Mouse (Mus musculus) splenic B cell, adult 2 months (primary cell): ENCODE measurements around the gene Frmd4a.

Source experiments
- DNase-seq: peaks from one replicate; pipeline ENCODE4 v3.0.0-alpha.2; 2011; ENCODE audit warnings: low read depth, low spot score
- H3K27me3 ChIP-seq: 2 replicates; pipeline ENCODE4 v1.6.1; 2012; ENCODE audit warnings: mild to moderate bottlenecking, low read length, moderate library complexity, mixed read lengths; ENCODE audit not compliant: control insufficient read depth, poor library complexity, insufficient read depth, severe bottlenecking
- H3K36me3 ChIP-seq: 2 replicates; pipeline ENCODE4 v1.6.1; 2012; ENCODE audit warnings: mild to moderate bottlenecking, low read length, moderate library complexity, mixed read lengths; ENCODE audit not compliant: control insufficient read depth, poor library complexity, insufficient read depth, severe bottlenecking

Frmd4a gene

GRCm38 (mm10) chr2:4660677-4661076, 643.2 kb downstream of the Frmd4a start:
- H3K36me3 ChIP-seq: no peaks in the 10 kb centered on the region
- no peak for DNase-seq
- no peaks in the 10 kb centered on the region for H3K27me3 ChIP-seq
